Mouse (Mus musculus) testis, adult 2 months (tissue): ENCODE results near the gene Ttll8.

Experiments
- CTCF ChIP-seq: fragments of 200-500 bp; IDR thresholded peaks from 2 replicates; pipeline ENCODE4 v1.5.1; 2012; ENCODE audit warnings: low read depth, mild to moderate bottlenecking, inconsistent platforms, low read length, moderate library complexity; ENCODE audit not compliant: control insufficient read depth, insufficient read depth, insufficient replicate concordance
- POLR2A ChIP-seq: fragments of 200-500 bp; IDR thresholded peaks from 2 replicates; pipeline ENCODE4 v1.6.1; 2012; ENCODE audit warnings: low read depth, mild to moderate bottlenecking, inconsistent platforms, low read length, moderate library complexity; ENCODE audit not compliant: control insufficient read depth

DNA sequence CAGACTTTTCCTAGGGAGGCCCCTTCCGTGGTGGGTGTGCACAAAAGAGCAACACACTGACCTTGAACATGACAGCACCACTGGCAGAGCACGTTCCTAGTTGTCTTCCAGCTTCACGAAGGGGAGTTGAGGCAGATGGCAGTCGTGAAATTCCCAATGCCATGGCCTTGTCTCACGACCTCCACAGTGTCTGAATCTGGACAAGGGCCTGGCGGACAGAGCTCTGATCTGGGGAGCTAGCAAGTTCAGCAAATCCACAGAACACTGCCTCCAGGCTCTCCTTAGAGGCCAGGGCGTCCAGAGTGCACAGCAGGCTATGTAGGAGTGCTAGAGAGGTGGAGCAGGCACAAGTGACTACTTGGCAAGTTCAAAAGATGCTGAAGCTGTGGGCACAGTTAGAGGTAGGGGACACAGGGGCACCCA lies 87.3 kb downstream of the Ttll8 start:
- TF ChIP-seq POLR2A (no peak), CTCF (no peak)
